Mouse (Mus musculus) neural tube, embryonic 11.5 days (tissue): Measurements from ENCODE around the gene Ccdc150. TPM values are rescaled to one million over a fixed set of nuclear protein-coding genes. Genes with fewer than 3 reads are reported as not detected.

Source experiments
- ATAC-seq: fragments of 200-750 bp; cut with Nextera tagmentation; 2 replicates; pipeline ENCODE4 v1.8.0; 2017; ENCODE audit warnings: moderate number of reproducible peaks, mild to moderate bottlenecking, moderate TSS enrichment, moderate library complexity; ENCODE audit not compliant: insufficient read depth, low FRiP score, low TSS enrichment
- DNase-seq: peaks from one replicate; pipeline ENCODE4 v3.0.0-alpha.2; 2015; ENCODE audit warnings: low spot score
- H3K27ac ChIP-seq: fragments of 300-500 bp; sonication (generic); 2 replicates; pipeline ENCODE4 v1.5.1; 2014; ENCODE audit warnings: low read depth, mild to moderate bottlenecking, low read length
- H3K27me3 ChIP-seq: fragments of 300-500 bp; sonication (generic); 2 replicates; pipeline ENCODE4 v1.6.1; 2014; ENCODE audit warnings: mild to moderate bottlenecking, low read length, mixed read lengths; ENCODE audit not compliant: control insufficient read depth, insufficient read depth
- H3K36me3 ChIP-seq: fragments of 300-500 bp; sonication (generic); 2 replicates; pipeline ENCODE4 v1.6.1; 2014; ENCODE audit warnings: mild to moderate bottlenecking, low read length, moderate library complexity, mixed read lengths; ENCODE audit not compliant: control insufficient read depth, insufficient read depth
- H3K4me1 ChIP-seq: fragments of 300-500 bp; sonication (generic); 2 replicates; pipeline ENCODE4 v1.6.1; 2014; ENCODE audit warnings: low read length, mixed read lengths; ENCODE audit not compliant: control insufficient read depth, insufficient read depth
- H3K4me2 ChIP-seq: fragments of 300-500 bp; sonication (generic); 2 replicates; pipeline ENCODE4 v1.6.1; 2014; ENCODE audit warnings: low read depth, mild to moderate bottlenecking, moderate library complexity
- H3K4me3 ChIP-seq: fragments of 300-500 bp; sonication (generic); 2 replicates; pipeline ENCODE4 v1.5.1; 2014; ENCODE audit warnings: low read depth, low read length
- H3K9ac ChIP-seq: fragments of 300-500 bp; sonication (generic); 2 replicates; pipeline ENCODE4 v1.6.1; 2014; ENCODE audit warnings: mild to moderate bottlenecking, low read length
- H3K9me3 ChIP-seq: fragments of 300-500 bp; sonication (generic); 2 replicates; pipeline ENCODE4 v1.6.1; 2016; ENCODE audit warnings: low read length; ENCODE audit not compliant: control insufficient read depth
- WGBS: fragments of 180-500 bp; shearing (Covaris S2); extraction: QIAGEN DNeasy Blood & Tissue Kit; methylation state at CpG from one replicate; pipeline ENCODE4 v1.1.7; 2014; 5-methylcytosine and 5-hydroxymethylcytosine counted together
- polyA plus RNA-seq: library from polyadenylated mRNA; unstranded; fragments of >200 nt; fragmentation: Nextera tagmentation; extraction: Ambion mirVana; gene quantifications from 2 replicates; pipeline ENCODE4 v1.2.1, GENCODE M21; 2014

Gene Ccdc150
- polyA plus RNA-seq, result 0.24 and 0.46 TPM in 2 replicates

- ATAC-seq (peak; percentile 100), DNase-seq (peak; percentile 96)
- Histone ChIP-seq H3K36me3 (no peaks in the 10 kb centered on the region), H3K9ac (peak within 1 kb of the TSS; percentile 60), H3K4me2 (peak within 1 kb of the TSS; percentile 43), H3K4me1 (0 out of 2 replicates have a peak, but pooled peaks cover 3% of the 10 kb centered on the region), H3K4me3 (peak within 1 kb of the TSS; percentile 48), H3K27me3 (no peaks in the 10 kb centered on the region), H3K27ac (no peak within 1 kb of the TSS), H3K9me3 (no peaks in the 10 kb centered on the region)
- 20% methylated on average over 33 of the region's 33 CpGs for WGBS
Measured at GRCm38 (mm10) chr1:54250158-54250866, at the start of gene Ccdc150. TSS of gene Ccdc150 (plus strand) at chr1:54250683.

GRCm38 (mm10) chr1:54220273-54220672, 30.2 kb upstream of the Ccdc150 start:
- Histone ChIP-seq H3K9me3 (no peaks in the 10 kb centered on the region), H3K4me1 (no peaks in the 10 kb centered on the region), H3K4me2 (no peak overlapping the region), H3K9ac (no peak overlapping the region), H3K4me3 (no peak overlapping the region), H3K36me3 (no peaks in the 10 kb centered on the region), H3K27ac (no peak overlapping the region), H3K27me3 (no peaks in the 10 kb centered on the region)
- WGBS, result 97% methylated on average over 3 of the region's 3 CpGs
- no peak for ATAC-seq
- DNase-seq, result no peak

GRCm38 (mm10) chr1:54242722-54243121, 7.8 kb upstream of the Ccdc150 start:
- WGBS, result 93% methylated on average over 4 of the region's 4 CpGs

GRCm38 (mm10) chr1:54275552-54275951, 25.1 kb downstream of the Ccdc150 start:
- ATAC-seq (no peak), DNase-seq (no peak)
- no peak overlapping the region for H3K27ac ChIP-seq
- no peaks in the 10 kb centered on the region for H3K27me3 ChIP-seq
- H3K36me3 ChIP-seq, result no peaks in the 10 kb centered on the region
- no peaks in the 10 kb centered on the region for H3K9me3 ChIP-seq
- no peaks in the 10 kb centered on the region for H3K4me1 ChIP-seq
- no peak overlapping the region for H3K9ac ChIP-seq
- no peak overlapping the region for H3K4me3 ChIP-seq
- H3K4me2 ChIP-seq, result no peak overlapping the region
- 62% methylated on average over 3 of the region's 3 CpGs for WGBS

More at GRCm38 (mm10) chr1:54242722-54243121, 7.8 kb upstream of the Ccdc150 start:
- H3K36me3 ChIP-seq, result no peaks in the 10 kb centered on the region
- DNase-seq (no peak), ATAC-seq (no peak)
- no peak overlapping the region for H3K9ac ChIP-seq
- no peaks in the 10 kb centered on the region for H3K4me1 ChIP-seq
- H3K27ac ChIP-seq, result no peak overlapping the region
- H3K27me3 ChIP-seq, result no peaks in the 10 kb centered on the region
- no peaks in the 10 kb centered on the region for H3K9me3 ChIP-seq
- no peak overlapping the region for H3K4me3 ChIP-seq
- no peak overlapping the region for H3K4me2 ChIP-seq

- WGBS, result 100% methylated on average over 1 of the region's 1 CpGs
Measured at GRCm38 (mm10) chr1:54279628-54280027, 29.1 kb downstream of the Ccdc150 start.

GRCm38 (mm10) chr1:54280651-54281050, 30.2 kb downstream of the Ccdc150 start:
- Histone ChIP-seq H3K27ac (no peak overlapping the region), H3K27me3 (no peaks in the 10 kb centered on the region), H3K9ac (no peak overlapping the region), H3K4me3 (no peak overlapping the region), H3K36me3 (no peaks in the 10 kb centered on the region), H3K4me1 (no peaks in the 10 kb centered on the region), H3K4me2 (no peak overlapping the region), H3K9me3 (no peaks in the 10 kb centered on the region)
- no peak for DNase-seq
- no peak for ATAC-seq
- WGBS, result 90% methylated on average over 3 of the region's 3 CpGs

More at GRCm38 (mm10) chr1:54279628-54280027, 29.1 kb downstream of the Ccdc150 start:
- Histone ChIP-seq H3K27ac (no peak overlapping the region), H3K36me3 (no peaks in the 10 kb centered on the region), H3K9me3 (no peaks in the 10 kb centered on the region), H3K4me1 (no peaks in the 10 kb centered on the region), H3K9ac (no peak overlapping the region), H3K4me2 (no peak overlapping the region), H3K4me3 (no peak overlapping the region), H3K27me3 (no peaks in the 10 kb centered on the region)
- no peak for ATAC-seq
- no peak for DNase-seq

- no peak overlapping the region for H3K27ac ChIP-seq
- no peak overlapping the region for H3K4me3 ChIP-seq
- no peaks in the 10 kb centered on the region for H3K36me3 ChIP-seq
- H3K4me2 ChIP-seq, result no peak overlapping the region
- H3K4me1 ChIP-seq, result no peaks in the 10 kb centered on the region
- no peaks in the 10 kb centered on the region for H3K9me3 ChIP-seq
- H3K9ac ChIP-seq, result no peak overlapping the region
- WGBS, result 70% methylated on average over 2 of the region's 2 CpGs
- ATAC-seq (no peak), DNase-seq (no peak)
- H3K27me3 ChIP-seq, result no peaks in the 10 kb centered on the region
Measured at GRCm38 (mm10) chr1:54306404-54306803, 55.9 kb downstream of the Ccdc150 start.

GRCm38 (mm10) chr1:54326647-54327046, 76.2 kb downstream of the Ccdc150 start:
- no peak overlapping the region for H3K9ac ChIP-seq
- H3K27ac ChIP-seq, result no peak overlapping the region
- no peaks in the 10 kb centered on the region for H3K27me3 ChIP-seq
- 99% methylated on average over 2 of the region's 2 CpGs for WGBS
- ATAC-seq (no peak), DNase-seq (no peak)
- H3K4me3 ChIP-seq, result no peak overlapping the region
- H3K9me3 ChIP-seq, result no peaks in the 10 kb centered on the region
- no peaks in the 10 kb centered on the region for H3K4me1 ChIP-seq
- H3K4me2 ChIP-seq, result no peak overlapping the region
- no peaks in the 10 kb centered on the region for H3K36me3 ChIP-seq

GRCm38 (mm10) chr1:54327876-54328545, 77.5 kb downstream of the Ccdc150 start:
- whole genome bisulfite sequencing, result 91% methylated on average over 6 of the region's 6 CpGs
- no peak for ATAC-seq
- Histone ChIP-seq H3K36me3 (no peaks in the 10 kb centered on the region), H3K4me2 (no peak overlapping the region), H3K9ac (no peak overlapping the region), H3K4me1 (no peaks in the 10 kb centered on the region), H3K4me3 (no peak overlapping the region), H3K27me3 (no peaks in the 10 kb centered on the region), H3K27ac (no peak overlapping the region), H3K9me3 (no peaks in the 10 kb centered on the region)
- DNase-seq, result no peak
